Mouse (Mus musculus) small intestine, adult 2 months (tissue): ENCODE data around the gene Tff3. TPM values are rescaled to one million over a fixed set of nuclear protein-coding genes. Genes with fewer than 3 reads are reported as not detected.

Experiments
- H3K27ac ChIP-seq: fragments of 200-500 bp; 2 replicates; pipeline ENCODE4 v1.5.1; 2012; ENCODE audit warnings: low read depth, low read length, control low read depth, inconsistent platforms; ENCODE audit not compliant: insufficient read depth
- H3K27me3 ChIP-seq: fragments of 200-500 bp; 2 replicates; pipeline ENCODE4 v1.6.1; 2012; ENCODE audit warnings: mild to moderate bottlenecking, moderate library complexity, low read length, inconsistent platforms; ENCODE audit not compliant: control insufficient read depth, insufficient read depth
- H3K36me3 ChIP-seq: fragments of 200-500 bp; 2 replicates; pipeline ENCODE4 v1.6.1; 2012; ENCODE audit warnings: mild to moderate bottlenecking, low read length, control low read depth, inconsistent platforms; ENCODE audit not compliant: control insufficient read depth, insufficient read depth
- H3K4me1 ChIP-seq: fragments of 200-500 bp; 2 replicates; pipeline ENCODE4 v1.6.1; 2012; ENCODE audit warnings: low read length, inconsistent platforms, mixed read lengths; ENCODE audit not compliant: control insufficient read depth, insufficient read depth, insufficient read length
- H3K4me3 ChIP-seq: fragments of 200-500 bp; 2 replicates; pipeline ENCODE4 v1.5.1; 2012; ENCODE audit warnings: low read depth, mild to moderate bottlenecking, control low read depth, inconsistent platforms, low read length, moderate library complexity
- CTCF ChIP-seq: fragments of 200-500 bp; IDR thresholded peaks from 2 replicates; pipeline ENCODE4 v1.5.1; 2012; ENCODE audit warnings: low read depth, mild to moderate bottlenecking, control low read depth, inconsistent platforms, low read length, moderate library complexity, mixed read lengths; ENCODE audit not compliant: insufficient replicate concordance, insufficient read length; ENCODE audit errors: extremely low read depth
- POLR2A ChIP-seq: fragments of 200-500 bp; IDR thresholded peaks from 2 replicates; pipeline ENCODE4 v1.6.1; 2012; ENCODE audit warnings: low read depth, mild to moderate bottlenecking, control low read depth, inconsistent platforms, low read length, moderate library complexity
- WGBS: fragments of 180-500 bp; shearing (Covaris S2); methylation state at CpG from one replicate; pipeline ENCODE4 v1.1.7; 2018; 5-methylcytosine and 5-hydroxymethylcytosine counted together
- polyA plus RNA-seq: library from polyadenylated mRNA; depleted of rRNA; stranded (reverse); fragments of >200 nt; gene quantifications from 2 replicates; pipeline ENCODE4 v1.2.3, GENCODE M21; 2012

The Tff3 gene
- polyA plus RNA-seq, 1 experiment: 10,550 TPM

DNA sequence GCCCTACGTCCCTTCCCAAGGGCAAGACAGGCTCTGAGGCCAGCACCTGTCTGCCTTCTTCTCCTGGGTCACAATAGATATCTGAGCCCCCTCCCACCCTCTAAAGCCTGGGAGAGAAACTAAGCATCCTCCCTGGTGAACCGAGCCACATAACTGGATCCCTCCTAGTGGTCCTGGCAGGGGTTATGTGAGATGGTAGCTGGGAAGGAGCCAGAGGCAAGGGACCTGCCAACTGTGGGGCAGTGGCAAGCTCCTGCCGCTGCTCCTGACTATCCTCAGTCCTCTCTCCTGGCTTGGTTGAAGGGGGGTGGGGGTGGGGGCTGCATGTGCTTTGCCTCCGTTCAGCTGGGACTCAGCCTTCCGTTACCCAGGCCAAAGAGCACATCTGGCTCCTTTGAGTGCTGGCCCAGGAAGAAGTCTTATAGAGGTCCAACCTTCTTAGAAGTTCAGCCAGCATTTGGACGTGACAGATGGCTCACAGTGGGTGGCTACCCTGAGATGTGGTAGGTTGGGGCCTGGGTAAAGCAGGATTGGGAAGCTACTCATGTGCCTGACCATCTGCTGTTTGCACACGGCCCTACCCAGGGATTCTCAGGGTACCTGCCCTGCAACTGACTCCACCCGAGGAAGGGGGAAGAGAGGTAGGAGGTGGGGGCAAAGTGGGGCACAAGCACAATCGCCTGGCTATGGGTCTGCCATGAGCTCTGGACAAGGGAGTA, 3.7 kb downstream of the Tff3 start:
- 51% methylated on average over 9 of the region's 9 CpGs for WGBS
- Histone ChIP-seq H3K27ac (no peak overlapping the region), H3K4me1 (peaks cover 4% of the 10 kb centered on the region; the same call in 1 of the 2 replicates), H3K4me3 (no peak overlapping the region), H3K36me3 (no peaks in the 10 kb centered on the region), H3K27me3 (no peaks in the 10 kb centered on the region)
- TF ChIP-seq CTCF (no peak), POLR2A (no peak)

DNA sequence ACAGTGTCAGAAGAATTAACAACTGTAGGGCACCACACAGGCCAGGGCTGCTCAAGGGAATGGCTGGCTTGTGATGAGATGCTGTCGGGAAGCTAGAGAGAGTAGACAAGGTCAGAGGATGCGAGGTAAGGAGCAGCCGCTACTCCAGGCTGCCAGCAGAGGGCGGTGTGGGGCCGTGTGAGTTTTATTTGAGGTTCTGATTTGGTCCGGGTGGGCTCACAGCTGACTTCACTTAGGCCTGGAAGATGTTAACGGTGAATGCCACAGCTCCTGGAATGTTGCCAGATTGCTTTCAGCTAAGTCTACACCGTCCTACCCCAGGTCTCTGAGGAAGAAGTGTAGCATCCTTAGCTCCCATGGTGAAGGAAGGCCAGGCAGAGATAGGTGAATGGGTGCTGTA, 7.5 kb downstream of the Tff3 start:
- no peaks in the 10 kb centered on the region for H3K36me3 ChIP-seq

DNA sequence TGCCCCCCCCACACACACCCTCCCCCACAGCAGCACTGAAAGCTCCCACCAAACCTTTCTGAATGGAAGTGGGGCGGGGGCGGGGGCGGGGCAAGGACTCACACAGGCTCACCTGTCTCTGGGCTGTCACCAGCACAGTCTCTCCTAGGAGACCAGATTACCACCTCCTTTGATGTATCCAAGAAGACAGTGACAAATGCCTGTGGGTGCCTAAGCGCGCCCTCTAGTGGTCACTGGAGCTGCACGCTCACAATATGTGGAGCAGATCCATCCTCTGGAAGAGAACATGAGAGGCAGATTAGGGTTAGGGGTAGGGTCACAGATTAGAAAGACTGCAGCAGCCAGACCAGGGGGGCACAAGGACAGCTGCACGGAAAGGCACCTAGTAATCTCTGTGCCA, 10.0 kb downstream of the Tff3 start:
- no peak overlapping the region for H3K27ac ChIP-seq
- WGBS: 4% methylated on average over 7 of the region's 7 CpGs
- no peak overlapping the region for H3K4me3 ChIP-seq
- H3K27me3 ChIP-seq: no peaks in the 10 kb centered on the region
- TF ChIP-seq POLR2A (no peak), CTCF (peak; percentile 93; the same call in 1 of the 2 replicates)
- H3K4me1 ChIP-seq: no peaks in the 10 kb centered on the region
- H3K36me3 ChIP-seq: no peaks in the 10 kb centered on the region

More for the DNA sequence above, 7.5 kb downstream of the Tff3 start:
- 5% methylated on average over 8 of the region's 8 CpGs for WGBS
- Histone ChIP-seq H3K4me1 (no peaks in the 10 kb centered on the region), H3K27me3 (no peaks in the 10 kb centered on the region), H3K27ac (no peak overlapping the region), H3K4me3 (no peak overlapping the region)
- TF ChIP-seq CTCF: peak; percentile 99
- no peak for TF ChIP-seq POLR2A

DNA sequence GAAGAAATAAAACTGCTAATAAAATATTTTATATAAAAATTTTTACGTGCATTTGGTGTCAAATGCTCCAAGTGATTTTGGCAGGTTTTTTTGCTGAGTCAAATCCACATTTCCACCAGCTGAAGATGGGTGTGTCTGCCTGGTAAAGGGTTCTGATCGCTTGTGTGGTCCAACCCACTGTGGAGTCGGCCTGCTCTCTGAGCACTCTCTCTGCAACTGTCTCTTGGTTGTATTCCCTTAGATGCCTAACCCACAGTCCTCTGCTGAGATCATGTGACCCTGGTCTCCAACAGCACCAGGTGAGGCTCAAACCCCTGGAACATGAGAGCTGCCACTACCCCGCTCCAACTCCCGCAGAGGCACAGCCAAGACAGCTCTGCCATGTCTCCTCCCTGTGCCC, 11.5 kb downstream of the Tff3 start:
- H3K36me3 ChIP-seq: no peaks in the 10 kb centered on the region
- H3K4me1 ChIP-seq: no peaks in the 10 kb centered on the region
- 74% methylated on average over 5 of the region's 5 CpGs for WGBS
- no peak for TF ChIP-seq CTCF
- TF ChIP-seq POLR2A: no peak
- no peak overlapping the region for H3K4me3 ChIP-seq
- no peaks in the 10 kb centered on the region for H3K27me3 ChIP-seq
- no peak overlapping the region for H3K27ac ChIP-seq

DNA sequence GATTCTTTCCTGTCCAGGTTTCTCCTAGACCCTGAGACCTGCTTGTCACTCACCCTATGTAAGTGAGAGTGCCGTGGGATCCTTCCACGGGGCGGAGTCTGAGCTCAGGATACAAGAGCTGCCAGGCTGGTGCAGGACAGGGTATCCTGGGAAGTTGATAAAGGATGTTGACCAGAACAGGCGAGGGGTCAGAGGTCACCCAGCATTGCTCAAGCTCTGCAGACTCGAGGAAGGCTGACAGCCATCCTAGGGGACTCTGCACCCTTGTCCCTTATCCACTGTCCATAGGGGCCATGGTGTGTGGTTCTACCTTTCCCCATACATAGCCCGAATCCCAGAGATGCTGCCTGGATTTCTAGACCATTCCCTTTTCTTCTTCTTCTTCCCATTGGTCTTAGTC, 13.4 kb downstream of the Tff3 start:
- H3K27ac ChIP-seq: no peak overlapping the region
- H3K4me3 ChIP-seq: no peak overlapping the region
- H3K27me3 ChIP-seq: no peaks in the 10 kb centered on the region
- H3K4me1 ChIP-seq: no peaks in the 10 kb centered on the region
- H3K36me3 ChIP-seq: no peaks in the 10 kb centered on the region
- TF ChIP-seq POLR2A: no peak
- TF ChIP-seq CTCF: no peak
- 44% methylated on average over 6 of the region's 6 CpGs for WGBS

DNA sequence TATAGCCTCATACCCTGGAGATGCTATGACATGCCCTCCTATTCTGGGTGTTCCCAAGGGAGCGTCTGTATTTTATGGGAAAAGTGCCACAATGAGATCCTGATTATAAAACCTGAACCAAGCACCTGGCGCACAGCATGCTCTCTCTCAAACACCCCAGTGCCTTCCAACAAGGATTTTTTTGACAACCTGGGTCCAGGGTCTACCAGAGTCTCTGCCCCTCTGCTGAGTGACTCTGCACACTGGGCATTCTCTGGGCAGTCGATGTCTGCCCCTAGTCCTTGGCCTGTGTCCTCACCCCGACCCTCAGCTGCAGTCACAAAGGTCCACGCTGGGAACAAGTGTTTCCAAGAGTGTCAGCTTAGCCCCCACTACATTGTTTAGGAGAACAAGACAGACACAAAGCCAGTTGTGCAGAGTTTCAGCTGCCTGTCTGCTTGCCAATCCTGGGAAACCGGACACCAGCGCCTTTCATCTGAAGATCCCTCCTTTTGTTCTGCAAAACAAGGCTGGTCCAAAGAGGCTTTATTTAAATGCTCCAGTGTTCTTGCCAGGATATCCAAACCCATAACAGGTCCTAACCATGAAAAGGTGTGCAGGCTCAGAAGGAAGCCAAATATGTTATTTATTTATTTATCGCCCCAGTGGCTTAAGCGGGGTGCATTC, 16.1 kb downstream of the Tff3 start:
- Histone ChIP-seq H3K4me3 (no peak overlapping the region), H3K36me3 (no peaks in the 10 kb centered on the region), H3K4me1 (no peaks in the 10 kb centered on the region), H3K27me3 (no peaks in the 10 kb centered on the region), H3K27ac (no peak overlapping the region)
- TF ChIP-seq POLR2A: no peak
- 75% methylated on average over 9 of the region's 9 CpGs for WGBS

DNA sequence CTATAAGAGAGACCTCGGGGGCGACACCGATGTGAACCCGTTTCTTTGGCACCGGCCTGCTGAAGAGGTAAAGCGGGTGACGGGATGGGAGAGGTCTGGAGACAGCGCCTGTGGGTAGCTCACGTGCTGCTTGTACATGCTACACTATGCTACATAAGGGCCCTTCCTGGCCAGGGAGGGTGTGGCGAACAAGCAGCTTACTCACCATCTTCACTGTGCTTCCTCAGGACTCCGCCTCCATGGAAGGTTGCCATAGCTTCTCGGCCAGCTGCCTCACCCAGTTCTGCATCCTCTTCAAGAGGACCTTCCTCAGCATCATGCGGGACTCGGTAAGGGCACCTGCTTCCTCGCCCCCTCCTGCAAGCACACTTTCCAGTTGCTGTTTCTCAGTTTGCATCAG, 21.1 kb downstream of the Tff3 start:
- Histone ChIP-seq H3K36me3 (no peaks in the 10 kb centered on the region), H3K27ac (no peak overlapping the region), H3K4me3 (no peak overlapping the region), H3K27me3 (no peaks in the 10 kb centered on the region), H3K4me1 (no peaks in the 10 kb centered on the region)
- WGBS: 73% methylated on average over 15 of the region's 15 CpGs
- TF ChIP-seq CTCF (no peak), POLR2A (no peak)

DNA sequence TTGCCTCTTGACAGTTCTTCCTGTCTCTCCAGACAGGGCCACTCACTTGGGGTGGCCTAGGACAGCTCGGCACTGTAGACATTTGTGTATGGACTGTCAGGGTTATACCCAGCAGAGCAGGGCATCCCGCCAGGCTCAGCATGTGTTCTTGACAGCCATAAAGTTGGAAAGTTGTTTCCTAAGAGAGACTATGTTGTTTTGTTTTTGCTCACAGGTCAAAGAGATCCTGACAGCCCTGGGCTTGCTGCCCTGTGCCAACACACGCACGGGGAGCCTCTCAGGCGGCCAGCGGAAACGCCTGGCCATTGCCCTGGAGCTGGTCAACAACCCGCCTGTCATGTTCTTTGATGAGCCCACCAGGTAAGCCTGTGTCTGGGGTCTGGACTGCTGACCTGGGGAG, 25.6 kb downstream of the Tff3 start:
- no peak overlapping the region for H3K27ac ChIP-seq
- H3K36me3 ChIP-seq: no peaks in the 10 kb centered on the region
- 76% methylated on average over 8 of the region's 8 CpGs for WGBS
- TF ChIP-seq CTCF (no peak), POLR2A (no peak)
- no peak overlapping the region for H3K4me3 ChIP-seq
- no peaks in the 10 kb centered on the region for H3K27me3 ChIP-seq
- no peaks in the 10 kb centered on the region for H3K4me1 ChIP-seq
